Mouse (Mus musculus) heart, embryonic 16.5 days (tissue): ENCODE measurements at regions not wholly inside any gene's neighbourhood (a gene's known extent, or its start where the extent isn't known, plus 50 kb on each side); places are given as distances from the start of the nearest gene placed in this dataset.
A peak's percentile ranks its signal among the peaks of the same experiment; 100 is the strongest.

Experiments
- ATAC-seq: fragments of 200-750 bp; cut with Nextera tagmentation; replicated peaks from 2 replicates; pipeline ENCODE4 v1.8.0; 2017; ENCODE audit warnings: moderate number of reproducible peaks; ENCODE audit not compliant: insufficient read depth, low FRiP score; ENCODE audit errors: extremely low read depth
- H3K27ac ChIP-seq: fragments of 300-500 bp; sonication (generic); 2 replicates; pipeline ENCODE4 v1.5.1; 2014; ENCODE audit warnings: mild to moderate bottlenecking, low read length, control low read depth, moderate library complexity
- H3K27me3 ChIP-seq: fragments of 300-500 bp; sonication (generic); 2 replicates; pipeline ENCODE4 v1.6.1; 2014; ENCODE audit warnings: low read length, mixed read lengths; ENCODE audit not compliant: control insufficient read depth, insufficient read depth
- H3K36me3 ChIP-seq: fragments of 300-500 bp; sonication (generic); 2 replicates; pipeline ENCODE4 v1.6.1; 2014; ENCODE audit not compliant: control insufficient read depth, insufficient read depth
- H3K4me1 ChIP-seq: fragments of 300-500 bp; sonication (generic); 2 replicates; pipeline ENCODE4 v1.6.1; 2014; ENCODE audit warnings: low read length, mixed read lengths; ENCODE audit not compliant: control insufficient read depth, insufficient read depth
- H3K4me2 ChIP-seq: fragments of 300-500 bp; sonication (generic); 2 replicates; pipeline ENCODE4 v1.6.1; 2014; ENCODE audit warnings: low read depth, mild to moderate bottlenecking, control low read depth, low read length
- H3K4me3 ChIP-seq: fragments of 300-500 bp; sonication (generic); 2 replicates; pipeline ENCODE4 v1.5.1; 2014; ENCODE audit warnings: mild to moderate bottlenecking, control low read depth, low read length
- H3K9ac ChIP-seq: fragments of 300-500 bp; sonication (generic); 2 replicates; pipeline ENCODE4 v1.6.1; 2014; ENCODE audit warnings: low read length, control low read depth
- H3K9me3 ChIP-seq: fragments of 300-500 bp; sonication (generic); replicated peaks from 2 replicates; pipeline ENCODE4 v1.6.1; 2016; ENCODE audit warnings: low read length; ENCODE audit not compliant: control insufficient read depth
- WGBS: fragments of 180-500 bp; shearing (Covaris S2); extraction: QIAGEN DNeasy Blood & Tissue Kit; methylation state at CpG from one replicate; pipeline ENCODE4 v1.1.7; 2014; 5-methylcytosine and 5-hydroxymethylcytosine counted together

- no peak overlapping the region for H3K27ac ChIP-seq
- no peak for ATAC-seq
Observed at GRCm38 (mm10) chr7:115230525-115230924, 487.0 kb downstream of the Insc start.

GRCm38 (mm10) chr7:115233850-115234436 is 490.4 kb downstream of the Insc start:
- no peak overlapping the region for H3K4me3 ChIP-seq
- H3K27ac ChIP-seq = no peak overlapping the region
- H3K4me1 ChIP-seq = peaks cover 10% of the 10 kb centered on the region
- WGBS = 38% methylated on average over 10 of the region's 10 CpGs
- H3K9me3 ChIP-seq = no peaks in the 10 kb centered on the region
- H3K27me3 ChIP-seq = no peaks in the 10 kb centered on the region
- no peak overlapping the region for H3K4me2 ChIP-seq
- no peak overlapping the region for H3K9ac ChIP-seq
- no peaks in the 10 kb centered on the region for H3K36me3 ChIP-seq
- peak; percentile 75 for ATAC-seq

More at GRCm38 (mm10) chr7:115230525-115230924, 487.0 kb downstream of the Insc start:
- H3K36me3 ChIP-seq = no peaks in the 10 kb centered on the region
- WGBS = 49% methylated on average over 6 of the region's 6 CpGs
- no peak overlapping the region for H3K4me3 ChIP-seq
- H3K4me2 ChIP-seq = no peak overlapping the region
- H3K27me3 ChIP-seq = no peaks in the 10 kb centered on the region
- peaks cover 10% of the 10 kb centered on the region for H3K4me1 ChIP-seq
- H3K9ac ChIP-seq = no peak overlapping the region
- H3K9me3 ChIP-seq = no peaks in the 10 kb centered on the region

- no peak overlapping the region for H3K27ac ChIP-seq
- no peak overlapping the region for H3K4me3 ChIP-seq
- no peaks in the 10 kb centered on the region for H3K9me3 ChIP-seq
- 64% methylated on average over 1 of the region's 1 CpGs for WGBS
- H3K4me2 ChIP-seq = no peak overlapping the region
- H3K9ac ChIP-seq = no peak overlapping the region
- peaks cover 10% of the 10 kb centered on the region for H3K4me1 ChIP-seq
- no peaks in the 10 kb centered on the region for H3K36me3 ChIP-seq
- ATAC-seq = no peak
- H3K27me3 ChIP-seq = no peaks in the 10 kb centered on the region
Observed at GRCm38 (mm10) chr7:115237131-115237530, 493.6 kb downstream of the Insc start.

GRCm38 (mm10) chr7:115251591-115252369 is 508.3 kb downstream of the Insc start:
- Histone ChIP-seq H3K4me3 (no peak overlapping the region), H3K4me1 (no peaks in the 10 kb centered on the region), H3K4me2 (no peak overlapping the region), H3K27ac (no peak overlapping the region), H3K9ac (no peak overlapping the region), H3K9me3 (no peaks in the 10 kb centered on the region), H3K27me3 (no peaks in the 10 kb centered on the region), H3K36me3 (no peaks in the 10 kb centered on the region)
- no peak for ATAC-seq
- WGBS = 89% methylated on average over 2 of the region's 2 CpGs

- WGBS = 71% methylated on average over 2 of the region's 2 CpGs
- H3K9me3 ChIP-seq = no peaks in the 10 kb centered on the region
- no peak overlapping the region for H3K4me2 ChIP-seq
- no peaks in the 10 kb centered on the region for H3K4me1 ChIP-seq
- H3K27me3 ChIP-seq = no peaks in the 10 kb centered on the region
- no peaks in the 10 kb centered on the region for H3K36me3 ChIP-seq
- no peak for ATAC-seq
- H3K4me3 ChIP-seq = no peak overlapping the region
- H3K27ac ChIP-seq = no peak overlapping the region
- H3K9ac ChIP-seq = no peak overlapping the region
Observed at GRCm38 (mm10) chr7:115252370-115252750, 508.9 kb downstream of the Insc start.

- Histone ChIP-seq H3K4me2 (no peak overlapping the region), H3K27me3 (no peaks in the 10 kb centered on the region)
- 45% methylated on average over 3 of the region's 3 CpGs for WGBS
Observed at GRCm38 (mm10) chr7:115258626-115259025, 515.1 kb downstream of the Insc start.

GRCm38 (mm10) chr7:115263082-115263481 is 519.6 kb downstream of the Insc start:
- Histone ChIP-seq H3K27ac (no peak overlapping the region), H3K4me3 (no peak overlapping the region), H3K9me3 (no peaks in the 10 kb centered on the region), H3K36me3 (no peaks in the 10 kb centered on the region), H3K4me1 (0 out of 2 replicates have a peak, but pooled peaks cover 3% of the 10 kb centered on the region), H3K27me3 (no peaks in the 10 kb centered on the region), H3K4me2 (no peak overlapping the region), H3K9ac (no peak overlapping the region)
- 81% methylated on average over 2 of the region's 2 CpGs for WGBS
- no peak for ATAC-seq

More at GRCm38 (mm10) chr7:115258626-115259025, 515.1 kb downstream of the Insc start:
- Histone ChIP-seq H3K4me1 (0 out of 2 replicates have a peak, but pooled peaks cover 3% of the 10 kb centered on the region), H3K4me3 (no peak overlapping the region), H3K27ac (no peak overlapping the region), H3K9me3 (no peaks in the 10 kb centered on the region), H3K36me3 (no peaks in the 10 kb centered on the region), H3K9ac (no peak overlapping the region)
- no peak for ATAC-seq

GRCm38 (mm10) chr7:115266141-115266540 is 522.6 kb downstream of the Insc start:
- no peaks in the 10 kb centered on the region for H3K4me1 ChIP-seq
- no peak overlapping the region for H3K27ac ChIP-seq
- no peak overlapping the region for H3K9ac ChIP-seq
- 57% methylated on average over 4 of the region's 4 CpGs for WGBS
- no peak overlapping the region for H3K4me2 ChIP-seq
- no peak for ATAC-seq
- H3K4me3 ChIP-seq = no peak overlapping the region
- no peaks in the 10 kb centered on the region for H3K36me3 ChIP-seq
- H3K9me3 ChIP-seq = no peaks in the 10 kb centered on the region
- H3K27me3 ChIP-seq = no peaks in the 10 kb centered on the region

- Histone ChIP-seq H3K27me3 (no peaks in the 10 kb centered on the region), H3K4me2 (no peak overlapping the region), H3K36me3 (no peaks in the 10 kb centered on the region), H3K9ac (no peak overlapping the region), H3K9me3 (no peaks in the 10 kb centered on the region), H3K27ac (no peak overlapping the region), H3K4me3 (no peak overlapping the region), H3K4me1 (no peaks in the 10 kb centered on the region)
- WGBS = 25% methylated on average over 2 of the region's 2 CpGs
- no peak for ATAC-seq
Observed at GRCm38 (mm10) chr7:115270803-115271202, 527.3 kb downstream of the Insc start.
